Mouse (Mus musculus) embryonic fibroblast, embryonic 13.5 days (primary cell): ENCODE results near the gene Gps2.

Experiments used
- CTCF ChIP-seq: IDR thresholded peaks from 2 replicates; pipeline ENCODE4 v1.5.1; 2011; ENCODE audit warnings: mild to moderate bottlenecking, control low read depth, low read length, moderate library complexity, borderline replicate concordance; ENCODE audit not compliant: insufficient read depth
- POLR2A ChIP-seq: IDR thresholded peaks from 2 replicates; pipeline ENCODE4 v1.6.1; 2011; ENCODE audit warnings: low read depth, mild to moderate bottlenecking, control low read depth, low read length, moderate library complexity

GRCm38 (mm10) chr11:69940962-69941361, 27.3 kb downstream of the Gps2 start:
- no peak for TF ChIP-seq POLR2A
- TF ChIP-seq CTCF, result no peak
